Mouse (Mus musculus) brown adipose tissue, adult 24 weeks (tissue): ENCODE data around the gene Gm49359. TPM values are rescaled to one million over a fixed set of nuclear protein-coding genes. Genes with fewer than 3 reads are reported as not detected.
"Not testable (repeated sequence)": the region's sequence is repeated elsewhere in the genome, so short reads cannot be mapped to it uniquely, and the experiment has no call there.

Experiments used
- H3K27ac ChIP-seq: fragments of 200-500 bp; replicated peaks from 2 replicates; pipeline ENCODE4 v1.5.1; 2012; ENCODE audit warnings: low read depth, mild to moderate bottlenecking, low read length
- H3K4me1 ChIP-seq: fragments of 200-500 bp; 2 replicates; pipeline ENCODE4 v1.6.1; 2012; ENCODE audit warnings: low read length, mixed read lengths; ENCODE audit not compliant: control insufficient read depth, insufficient read depth, insufficient read length
- H3K4me3 ChIP-seq: fragments of 200-500 bp; 2 replicates; pipeline ENCODE4 v1.5.1; 2012; ENCODE audit warnings: low read depth, mild to moderate bottlenecking, low read length, moderate library complexity; ENCODE audit not compliant: insufficient read depth
- polyA plus RNA-seq: library from polyadenylated mRNA; stranded (reverse); fragments of >200 nt; gene quantifications from 2 replicates; pipeline ENCODE4 v1.2.4, GENCODE M21; 2012; ENCODE audit not compliant: missing spikeins, insufficient read depth, insufficient read length

Gm49359 gene
- 3.6 and 6.5 TPM in 2 replicates for polyA plus RNA-seq

- Histone ChIP-seq H3K27ac (peak within 1 kb of the TSS; percentile 61), H3K4me3 (peak within 1 kb of the TSS; percentile 75)
- H3K4me1 ChIP-seq, result not testable (repeated sequence)
Observed at GRCm38 (mm10) chr13:62466424-62467334, at the start of gene Gm49359. Gene Gm49359, minus strand, starts transcription at chr13:62466832.

GRCm38 (mm10) chr13:62510641-62511420 is 44.2 kb upstream of the Gm49359 start:
- not testable (repeated sequence) for H3K4me1 ChIP-seq, H3K27ac ChIP-seq, H3K4me3 ChIP-seq

GRCm38 (mm10) chr13:62472661-62473060 is 6.0 kb upstream of the Gm49359 start:
- H3K27ac ChIP-seq, H3K4me1 ChIP-seq, H3K4me3 ChIP-seq: not testable (repeated sequence)

GRCm38 (mm10) chr13:62469947-62470346 is 3.3 kb upstream of the Gm49359 start:
- H3K4me3 ChIP-seq, H3K27ac ChIP-seq, H3K4me1 ChIP-seq: not testable (repeated sequence)

Other genes with a start within 250 kb of the Gm49359 start
- gene Gm3604, start 83.7 kb downstream of the Gm49359 start, polyA plus RNA-seq, result 0.92 and 1.9 TPM in 2 replicates
- gene Zfp935, start 91.7 kb upstream of the Gm49359 start, polyA plus RNA-seq, result not detected in 2 replicates
- 4.5 and 5.2 TPM in 2 replicates for gene Zfp934, start 104.4 kb upstream of the Gm49359 start, polyA plus RNA-seq
- 0.59 and 1.3 TPM in 2 replicates for gene 6720489N17Rik, start 157.3 kb upstream of the Gm49359 start, polyA plus RNA-seq